Mouse (Mus musculus) G1E (cell line): ENCODE results near the gene Zdhhc8.

Experiments
- CTCF ChIP-seq: IDR thresholded peaks from 2 replicates; pipeline ENCODE4 v1.5.1; 2012; ENCODE audit warnings: low read depth, low read length, inconsistent platforms, mixed read lengths
- GATA1 ChIP-seq: IDR thresholded peaks from 2 replicates; pipeline ENCODE4 v1.6.1; 2012; ENCODE audit warnings: borderline replicate concordance, low read length, inconsistent platforms, mixed read lengths
- GATA2 ChIP-seq: IDR thresholded peaks from 2 replicates; pipeline ENCODE4 v1.6.1; 2012; ENCODE audit warnings: low read depth, low read length, inconsistent platforms, borderline replicate concordance
- POLR2AphosphoS5 ChIP-seq: IDR thresholded peaks from 2 replicates; pipeline ENCODE4 v1.6.1; 2012; ENCODE audit warnings: low read depth, low read length, inconsistent platforms; ENCODE audit not compliant: insufficient replicate concordance
- TAL1 ChIP-seq: conservative IDR thresholded peaks from 2 replicates; pipeline ENCODE4 v1.6.1; 2012; ENCODE audit warnings: low read depth, low read length, inconsistent platforms, mixed read lengths

DNA sequence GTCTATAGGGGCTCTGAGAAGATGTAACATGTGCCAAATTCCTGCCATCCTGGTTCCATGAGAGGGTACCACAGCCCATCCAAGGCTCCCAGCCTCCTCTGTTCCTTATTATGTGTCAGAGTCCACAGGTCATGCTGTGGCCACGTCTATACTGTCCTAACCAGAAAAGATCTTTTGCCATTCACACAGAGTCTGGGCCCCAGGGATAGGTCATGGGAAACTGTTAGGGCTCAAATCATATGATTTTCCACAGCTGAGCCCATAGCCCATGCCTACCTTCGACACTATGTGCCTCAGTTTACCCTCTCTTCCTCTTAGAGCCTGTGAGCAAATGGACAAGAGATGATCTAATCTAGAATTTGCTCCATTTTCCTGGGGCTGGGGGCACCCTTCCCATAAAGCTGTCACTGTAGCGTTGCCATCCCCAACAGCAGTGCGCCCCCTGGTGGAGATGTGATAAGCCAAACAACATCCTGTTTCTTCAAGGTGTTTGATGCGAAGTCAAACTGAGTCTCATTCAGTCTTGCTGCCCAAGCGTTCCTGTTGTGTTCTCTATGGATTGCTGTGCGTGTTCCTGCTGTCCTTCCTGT is 62.6 kb downstream of the Zdhhc8 start:
- TF ChIP-seq GATA1 (no peak), CTCF (peak; percentile 86), TAL1 (no peak), GATA2 (no peak), POLR2AphosphoS5 (no peak)
